Mouse (Mus musculus) CD4-positive, CD25-positive, alpha-beta regulatory T cell, adult 2 months (primary cell): Measurements from ENCODE around the gene Nod1.

Experiments
- DNase-seq: peaks from one replicate; pipeline ENCODE4 v3.0.0-alpha.2; 2012; ENCODE audit warnings: low read depth, low spot score

Gene Nod1

GRCm38 (mm10) chr6:54972111-54972928 lies at the start of gene Nod1:
Gene Nod1 (minus strand): TSS chr6:54972612.
- DNase-seq = peak; percentile 83

- no peak for DNase-seq
Observed at GRCm38 (mm10) chr6:55021806-55022205, 49.4 kb upstream of the Nod1 start.

GRCm38 (mm10) chr6:55018417-55018816 lies 46.0 kb upstream of the Nod1 start:
- no peak for DNase-seq

GRCm38 (mm10) chr6:55016710-55017583 lies 44.5 kb upstream of the Nod1 start:
- peak; percentile 84 for DNase-seq

GRCm38 (mm10) chr6:55016236-55016635 lies 43.8 kb upstream of the Nod1 start:
- peak; percentile 73 for DNase-seq

- no peak for DNase-seq
Observed at GRCm38 (mm10) chr6:55014184-55014583, 41.8 kb upstream of the Nod1 start.

GRCm38 (mm10) chr6:55012516-55012915 lies 40.1 kb upstream of the Nod1 start:
- no peak for DNase-seq

GRCm38 (mm10) chr6:55010330-55011091 lies 38.1 kb upstream of the Nod1 start:
- DNase-seq = no peak

- no peak for DNase-seq
Observed at GRCm38 (mm10) chr6:55009391-55010230, 37.2 kb upstream of the Nod1 start.

GRCm38 (mm10) chr6:55008401-55008800 lies 36.0 kb upstream of the Nod1 start:
- DNase-seq = no peak

- DNase-seq = no peak
Observed at GRCm38 (mm10) chr6:55003559-55003958, 31.1 kb upstream of the Nod1 start.

- no peak for DNase-seq
Observed at GRCm38 (mm10) chr6:55002438-55002837, 30.0 kb upstream of the Nod1 start.

- DNase-seq = no peak
Observed at GRCm38 (mm10) chr6:55001320-55001719, 28.9 kb upstream of the Nod1 start.

- DNase-seq = no peak
Observed at GRCm38 (mm10) chr6:54997726-54998125, 25.3 kb upstream of the Nod1 start.

GRCm38 (mm10) chr6:54996361-54996760 lies 23.9 kb upstream of the Nod1 start:
- no peak for DNase-seq

GRCm38 (mm10) chr6:54992734-54993260 lies 20.4 kb upstream of the Nod1 start, which contains the start of gene Ggct:
Gene Ggct (minus strand): TSS chr6:54992950.
- peak; percentile 96 for DNase-seq

GRCm38 (mm10) chr6:54992141-54992540 lies 19.7 kb upstream of the Nod1 start:
- no peak for DNase-seq

- DNase-seq = no peak
Observed at GRCm38 (mm10) chr6:54991189-54991588, 18.8 kb upstream of the Nod1 start.

- no peak for DNase-seq
Observed at GRCm38 (mm10) chr6:54988141-54988540, 15.7 kb upstream of the Nod1 start.

GRCm38 (mm10) chr6:54984096-54984495 lies 11.7 kb upstream of the Nod1 start:
- no peak for DNase-seq
